Mouse (Mus musculus) heart, postnatal 4 days (tissue): ENCODE measurements at regions not wholly inside any gene's neighbourhood (a gene's known extent, or its start where the extent isn't known, plus 50 kb on each side); places are given as distances from the start of the nearest gene placed in this dataset.
A peak's percentile ranks its signal among the peaks of the same experiment; 100 is the strongest.

Experiments used
- DNase-seq: peaks from one replicate; pipeline ENCODE4 v3.0.0; 2021

DNA sequence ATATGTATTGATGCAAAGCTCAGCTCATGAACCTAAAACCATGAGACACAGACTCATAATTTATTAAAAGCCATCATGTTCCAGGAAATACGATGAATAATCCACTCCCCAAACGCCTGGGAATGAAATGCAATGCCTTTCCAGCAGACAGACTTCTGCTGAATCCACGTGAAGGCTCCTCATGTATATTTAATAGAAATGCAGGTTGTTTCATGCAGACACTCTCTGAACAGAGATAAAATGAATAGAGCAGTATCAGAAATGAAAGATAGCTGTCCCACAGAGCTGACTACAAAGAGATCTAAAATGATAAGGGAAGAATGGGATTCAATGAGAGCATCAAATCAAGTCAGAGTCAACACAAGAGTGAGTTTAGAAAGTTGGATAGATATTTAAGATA lies 376.3 kb upstream of the Lrfn5 start:
- no peak for DNase-seq

DNA sequence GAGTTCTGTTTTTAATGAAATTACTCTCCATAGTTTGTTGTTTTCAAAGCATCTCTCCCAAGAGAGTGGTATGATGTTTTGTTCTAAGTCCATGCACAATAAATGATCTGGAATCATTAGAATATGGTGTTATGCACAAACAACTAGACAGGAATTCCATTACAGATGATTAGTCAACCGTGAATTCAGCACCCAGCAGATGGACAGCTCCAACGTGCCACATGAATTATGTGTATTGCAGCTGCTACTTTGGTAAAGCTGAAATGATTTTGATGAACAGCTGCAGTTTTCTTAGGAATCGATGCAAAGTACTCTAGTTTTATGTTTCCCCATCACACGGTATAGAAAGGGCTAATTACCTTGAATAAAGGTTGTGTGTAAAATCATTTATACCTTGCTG lies 347.6 kb upstream of the Lrfn5 start:
- DNase-seq: peak; percentile 46
